Mouse (Mus musculus): ENCODE results near the gene Gm4836.
"Not testable (repeated sequence)": the region's sequence is repeated elsewhere in the genome, so short reads cannot be mapped to it uniquely, and the experiment has no call there.

Gene Gm4836

GRCm38 (mm10) chrX:28293532-28293931 lies at the start of gene Gm4836:
Gene Gm4836 (minus strand): TSS chrX:28293632.
- DNase-seq (ENCODE audit: low spot score in 2 of 2) = not testable (repeated sequence)
